Mouse (Mus musculus) MEL-GATA-1-ER (cell line): ENCODE data around the gene Zfp385a.

ENCODE experiments used
- DNase-seq: peaks from one replicate; pipeline ENCODE4 v3.0.0-alpha.2; 2012; ENCODE audit warnings: low read depth; ENCODE audit errors: extremely low read depth

The Zfp385a gene

DNA sequence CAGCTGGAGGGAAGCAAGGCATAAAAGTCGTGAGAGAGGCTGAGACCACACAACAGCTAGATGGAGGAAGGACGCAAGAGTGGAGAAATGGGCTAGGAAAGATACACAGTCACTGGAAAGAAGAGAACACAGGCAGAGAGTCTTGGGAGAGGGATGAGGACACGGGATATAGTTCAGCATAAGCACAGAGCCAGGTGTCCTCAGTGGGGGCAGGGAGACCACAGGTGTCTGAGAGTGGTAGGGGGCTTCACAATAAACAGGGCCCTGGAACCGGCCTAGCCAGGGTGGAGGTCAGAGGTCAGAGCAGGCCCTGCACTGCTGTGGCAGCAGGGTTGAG, 1.1 kb downstream of the Zfp385a start:
- DNase-seq, result no peak

DNA sequence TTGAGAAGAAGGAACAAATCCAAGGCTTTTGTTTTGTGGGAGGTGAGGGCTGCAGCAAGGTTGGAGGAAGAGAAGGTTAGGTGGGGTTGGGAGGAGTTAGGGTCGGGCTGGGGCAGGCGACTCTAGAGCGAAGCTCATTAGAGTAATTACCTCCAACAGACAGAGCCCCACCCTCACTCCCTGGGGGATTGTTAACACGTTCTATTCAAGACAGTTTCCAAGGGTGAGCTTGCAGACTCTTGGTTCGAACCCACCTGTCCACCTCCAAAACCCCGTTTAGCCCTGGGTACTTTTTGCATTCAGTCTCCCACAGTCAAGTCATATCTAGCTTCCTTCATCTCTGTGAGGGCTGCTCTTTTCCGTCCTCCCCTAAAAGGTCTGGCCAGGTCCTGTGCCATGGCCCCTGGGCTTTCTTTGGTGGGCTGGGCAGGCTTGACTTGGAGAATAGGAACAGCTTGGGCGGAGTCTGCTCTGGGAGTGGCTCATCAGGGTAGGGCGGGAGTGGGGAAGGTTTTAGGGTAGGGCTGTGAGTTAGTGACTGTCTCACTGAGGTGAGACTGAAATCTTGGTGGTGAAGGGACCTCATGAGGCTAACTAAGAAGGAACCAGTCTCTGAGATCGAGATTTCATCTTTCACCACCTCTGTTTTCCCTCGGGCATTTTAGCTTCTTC, 2.8 kb downstream of the Zfp385a start:
- no peak for DNase-seq

DNA sequence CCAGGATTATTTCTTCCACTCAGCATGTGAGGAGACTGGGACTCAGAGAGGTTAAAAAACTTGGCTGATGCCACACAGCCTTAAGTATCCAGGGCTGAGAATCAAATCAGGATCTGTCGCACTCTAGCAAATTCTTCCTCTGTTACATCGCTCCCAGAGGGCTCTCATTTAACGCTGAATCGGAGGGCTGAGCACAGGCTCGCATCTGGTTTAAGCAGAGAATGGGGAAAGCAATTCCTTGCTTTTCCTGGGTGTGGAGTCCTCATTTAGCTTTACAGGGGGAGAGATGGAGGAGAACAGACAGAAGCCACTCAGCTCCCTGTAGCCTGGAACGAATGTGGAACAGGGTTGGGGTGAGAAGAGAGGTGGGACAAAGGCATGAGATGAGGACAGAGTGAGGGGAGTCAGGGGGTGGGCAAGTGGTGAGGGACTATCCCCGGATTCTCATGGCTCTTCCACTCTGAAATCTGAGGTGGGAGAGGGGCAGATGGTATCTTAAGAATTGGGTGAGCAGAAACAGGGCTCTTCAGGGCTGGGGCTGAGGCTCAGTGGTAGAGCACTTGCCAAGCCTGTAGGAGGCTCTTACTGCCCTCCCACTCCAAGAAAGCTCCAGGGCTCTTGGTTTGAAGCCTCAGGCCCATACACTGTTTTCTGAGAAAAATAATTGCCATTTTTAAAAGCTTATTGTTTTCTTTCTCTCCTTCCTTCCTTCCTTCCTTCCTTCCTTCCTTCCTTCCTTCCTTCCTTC, 4.2 kb downstream of the Zfp385a start:
- no peak for DNase-seq

DNA sequence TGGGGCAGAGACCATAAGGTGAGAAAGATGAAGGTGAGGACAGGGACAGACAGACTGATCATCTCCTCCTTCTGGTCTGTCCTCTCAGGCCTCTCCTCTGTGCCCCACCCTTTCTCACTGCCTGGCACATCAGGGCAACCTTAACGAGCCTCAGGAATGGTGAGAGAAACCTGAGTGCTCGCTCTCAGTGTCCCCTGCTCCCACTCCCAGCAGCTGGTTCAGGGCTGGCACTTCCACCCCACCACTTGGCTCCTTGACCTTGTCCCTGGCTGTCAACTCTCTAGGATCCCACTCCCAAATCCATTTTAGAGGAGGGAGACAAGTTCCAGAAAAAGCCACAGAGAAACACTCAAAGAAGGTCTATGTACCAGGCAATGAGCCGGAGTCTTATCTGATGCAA, 4.9 kb downstream of the Zfp385a start:
- DNase-seq, result no peak

DNA sequence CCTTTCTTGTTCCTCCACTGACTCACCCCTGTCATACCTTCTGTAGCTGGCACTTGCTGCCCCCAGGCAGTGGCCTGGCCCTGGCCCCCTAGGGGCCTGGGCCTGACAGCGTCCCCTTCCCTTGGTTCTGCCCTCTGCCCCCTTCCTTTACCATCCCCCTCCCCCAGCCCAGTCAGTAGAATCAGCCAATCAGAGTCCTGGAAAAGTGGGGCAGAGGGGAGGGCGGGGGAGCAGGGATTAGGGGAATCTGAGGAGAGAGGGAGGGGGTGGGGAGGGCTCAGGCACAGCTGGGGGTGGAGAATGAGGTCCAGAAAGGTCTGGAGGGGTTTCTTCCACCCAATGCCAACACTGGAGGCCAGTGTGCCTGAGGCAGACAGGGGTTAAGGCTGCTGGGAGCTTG, 5.7 kb downstream of the Zfp385a start:
- DNase-seq, result no peak

DNA sequence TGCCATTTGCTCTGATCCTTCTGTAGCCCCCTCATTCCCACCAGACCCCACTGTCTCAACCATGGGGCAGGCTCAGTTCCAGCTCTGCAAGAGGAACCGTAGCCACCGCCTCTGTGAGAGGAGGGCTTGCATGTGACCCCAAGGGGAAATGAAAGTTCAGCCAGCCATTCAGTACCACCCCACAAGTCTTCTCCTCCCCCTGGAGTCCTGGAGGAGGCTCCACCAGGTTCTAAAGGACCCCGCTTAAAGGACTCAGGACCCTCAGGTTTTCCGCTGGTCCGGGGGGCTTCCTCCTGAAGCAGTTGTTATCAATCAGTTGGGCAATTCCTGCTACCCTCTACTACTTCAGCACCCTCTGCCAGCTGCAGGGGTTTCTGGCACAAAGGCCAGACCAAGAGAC, 6.2 kb downstream of the Zfp385a start:
- DNase-seq, result no peak

DNA sequence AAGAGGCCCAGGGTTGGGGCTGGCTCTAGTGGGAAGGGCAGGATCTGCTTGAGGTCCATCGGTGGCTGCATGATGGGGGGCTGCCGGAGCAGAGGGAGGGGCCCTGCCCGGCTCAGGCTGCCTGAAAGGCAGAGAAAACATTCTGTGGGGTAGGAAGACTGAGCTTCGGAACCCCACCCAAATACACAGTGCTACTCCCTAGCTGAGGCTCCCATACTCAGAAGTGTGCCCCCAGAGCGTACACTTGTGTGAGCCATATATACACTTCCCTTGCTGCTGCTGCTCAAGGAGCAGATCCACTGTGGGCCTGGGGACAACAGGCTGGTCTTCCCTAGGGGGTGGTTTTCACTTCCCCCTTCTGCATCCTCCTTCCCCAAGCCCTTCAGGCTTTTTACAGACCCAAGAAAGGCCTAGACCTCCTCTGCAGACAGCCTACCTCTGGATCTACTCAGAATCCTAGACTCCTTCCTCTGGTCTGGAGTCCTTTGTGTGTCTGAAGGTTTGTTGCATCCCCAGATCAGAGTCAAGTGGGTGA, 6.7 kb downstream of the Zfp385a start:
- DNase-seq, result no peak

DNA sequence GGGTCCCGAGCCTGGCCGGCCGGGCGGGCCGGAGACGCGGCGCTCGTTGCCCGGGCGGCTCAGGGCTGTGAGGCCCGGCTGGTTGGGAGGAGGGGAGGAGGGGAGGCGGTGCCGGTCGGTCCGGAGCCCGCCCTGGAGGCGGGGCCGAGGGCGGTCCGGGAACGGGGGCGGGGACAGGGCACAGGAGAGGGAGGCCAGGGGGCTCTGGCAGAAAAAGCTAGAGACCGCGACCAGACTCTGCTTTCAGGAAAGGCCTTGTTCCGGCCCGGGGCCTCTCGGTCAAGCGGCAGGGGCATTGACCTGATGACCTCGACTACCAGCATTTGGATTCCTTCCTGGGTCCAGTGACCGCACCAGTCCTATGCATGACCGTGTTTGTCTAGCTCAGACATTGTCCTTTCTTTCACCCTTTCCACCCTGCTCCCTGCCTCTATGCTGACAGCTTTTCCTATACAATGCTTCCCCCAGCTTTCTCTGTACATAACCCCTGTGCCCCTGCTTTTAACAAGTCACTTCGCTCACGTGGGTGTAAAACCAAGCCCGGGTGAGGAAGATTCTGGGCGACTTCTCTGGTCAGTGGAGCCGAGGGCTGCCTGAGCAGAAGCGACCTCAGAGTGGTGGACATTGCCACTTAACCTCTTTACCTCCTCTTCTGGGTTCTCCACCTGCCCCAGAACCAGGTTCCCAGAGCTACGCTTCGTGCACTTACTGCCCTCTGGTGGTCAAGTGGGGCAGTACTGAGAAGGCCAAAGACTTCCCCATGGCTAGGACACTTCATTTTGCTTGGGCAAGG, 16.2 kb downstream of the Zfp385a start:
- no peak for DNase-seq

DNA sequence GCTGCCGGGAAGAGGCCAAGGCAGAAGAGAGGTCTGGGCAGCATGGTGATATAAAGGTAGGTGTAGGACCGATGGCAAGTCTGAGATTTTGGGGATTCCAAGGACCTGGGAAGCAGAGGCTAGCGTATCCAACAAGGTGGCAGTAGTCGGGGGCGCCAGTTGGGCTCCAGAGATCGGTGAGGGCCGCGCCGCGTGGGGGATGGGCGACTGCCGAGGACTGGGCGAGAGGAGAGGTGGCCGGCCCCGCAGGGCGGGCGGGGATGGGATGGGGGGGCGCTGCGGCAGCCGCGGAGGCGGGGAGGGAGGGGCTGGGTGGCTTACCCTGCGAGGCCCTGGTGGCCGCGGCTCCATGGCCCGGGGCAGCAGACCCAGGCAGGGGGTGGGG, 16.8 kb downstream of the Zfp385a start:
- no peak for DNase-seq

DNA sequence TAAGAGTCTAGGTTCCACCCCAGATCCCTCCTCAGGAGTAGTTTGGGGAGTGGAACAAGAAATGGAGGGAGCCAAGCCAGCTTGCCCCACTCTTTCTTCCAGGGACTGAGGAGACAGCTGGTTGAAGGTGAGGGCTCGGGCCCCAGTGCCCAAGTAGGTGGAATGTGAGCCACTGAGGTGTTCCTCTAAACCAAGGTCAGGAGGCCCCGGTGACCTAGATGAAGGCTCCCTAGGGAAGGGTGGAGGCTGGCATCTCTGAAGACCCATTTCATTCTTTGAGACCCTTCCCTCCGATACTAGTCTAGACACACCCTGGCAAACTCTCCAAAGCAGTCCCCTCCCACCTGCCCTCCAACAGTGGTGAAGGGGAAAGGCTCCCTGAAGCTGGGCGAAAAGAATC, 17.5 kb downstream of the Zfp385a start:
- no peak for DNase-seq

DNA sequence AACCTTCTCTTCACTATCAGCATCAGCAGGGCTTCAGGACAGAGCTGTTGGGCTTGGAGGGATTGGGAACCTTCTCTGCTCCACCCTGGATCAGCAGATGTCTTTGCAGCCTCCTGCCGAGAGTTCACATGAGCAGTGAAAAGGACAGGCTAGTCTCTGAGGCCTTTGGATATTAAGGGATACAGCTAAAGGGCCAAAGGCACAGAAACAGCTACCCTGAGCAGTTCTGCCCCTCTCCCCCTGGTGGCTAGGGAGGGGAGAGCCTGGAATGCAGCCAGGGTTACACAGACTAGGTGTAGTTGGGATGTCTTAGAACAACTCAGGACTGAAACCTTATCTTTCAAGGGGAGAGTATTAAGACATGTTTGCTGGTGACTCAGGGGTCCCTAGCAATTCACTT, 18.8 kb downstream of the Zfp385a start:
- DNase-seq, result no peak

DNA sequence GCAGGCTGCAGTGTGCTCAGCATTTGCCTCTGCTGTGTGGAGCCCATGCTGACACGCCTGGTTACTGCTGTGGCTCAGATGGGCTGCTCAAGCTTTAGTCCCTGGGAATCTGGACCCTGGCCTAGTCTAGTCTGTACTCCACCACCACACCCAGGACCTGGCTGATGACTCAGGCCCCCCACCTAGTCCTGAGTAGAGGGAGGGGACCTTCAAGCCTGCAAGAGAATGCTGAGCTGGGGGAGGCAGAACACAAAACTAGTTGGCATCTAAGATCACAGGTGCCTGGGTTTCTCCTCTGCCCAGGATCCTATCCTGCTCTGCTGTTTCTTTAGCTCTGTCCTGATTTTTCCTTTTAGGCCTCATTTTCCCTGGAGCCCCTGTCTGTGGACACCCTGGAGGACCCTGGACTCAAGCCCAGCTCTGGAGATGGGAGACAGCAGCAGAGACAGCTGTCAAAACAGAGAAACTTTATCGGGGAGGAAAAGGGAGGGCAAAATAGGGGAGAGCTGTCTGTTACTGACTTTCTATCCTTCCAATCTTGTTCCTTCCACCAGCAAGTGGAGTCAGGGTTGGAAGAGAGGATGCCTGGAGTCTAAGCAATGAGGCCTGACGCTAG, 21.6 kb downstream of the Zfp385a start:
- DNase-seq, result no peak

DNA sequence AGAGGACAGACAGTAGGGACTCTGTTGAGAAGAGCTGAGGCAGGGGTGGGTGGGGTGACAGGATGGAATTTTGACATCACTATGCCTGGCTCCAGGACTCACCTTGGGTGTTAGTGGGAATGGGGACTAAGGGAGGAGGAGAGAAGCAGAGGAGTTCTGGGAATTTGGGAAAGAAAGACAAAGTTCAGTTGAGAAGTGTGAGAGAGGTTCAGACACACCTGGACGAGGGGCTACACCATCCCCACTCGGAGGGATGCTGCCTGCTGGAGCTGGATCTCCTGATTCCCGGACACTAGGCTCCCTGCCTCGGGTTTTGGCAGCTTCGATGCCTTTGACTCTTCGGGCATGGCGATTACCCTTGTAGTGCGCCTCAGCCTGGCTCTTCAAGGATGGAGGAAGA, 22.2 kb downstream of the Zfp385a start:
- DNase-seq, result no peak

DNA sequence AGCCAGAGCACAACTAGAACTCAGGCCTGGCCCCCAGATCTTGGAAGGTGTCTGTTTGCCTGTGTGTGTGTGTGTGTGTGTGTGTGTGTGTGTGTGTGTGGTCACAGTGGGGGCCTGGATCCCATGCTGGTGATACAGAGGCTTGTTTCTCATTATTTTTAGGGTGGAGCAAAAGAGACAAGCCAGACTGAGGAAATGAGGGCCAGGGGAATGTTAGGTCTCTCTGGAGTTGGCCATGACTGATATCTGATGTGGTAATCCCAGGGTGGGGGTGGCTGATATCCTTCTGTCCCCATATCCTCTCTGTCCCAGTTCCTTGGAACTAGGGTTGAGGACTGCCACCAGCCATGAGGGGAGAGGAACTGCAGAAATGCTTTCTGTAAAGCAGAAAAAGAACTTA, 22.8 kb downstream of the Zfp385a start:
- no peak for DNase-seq

DNA sequence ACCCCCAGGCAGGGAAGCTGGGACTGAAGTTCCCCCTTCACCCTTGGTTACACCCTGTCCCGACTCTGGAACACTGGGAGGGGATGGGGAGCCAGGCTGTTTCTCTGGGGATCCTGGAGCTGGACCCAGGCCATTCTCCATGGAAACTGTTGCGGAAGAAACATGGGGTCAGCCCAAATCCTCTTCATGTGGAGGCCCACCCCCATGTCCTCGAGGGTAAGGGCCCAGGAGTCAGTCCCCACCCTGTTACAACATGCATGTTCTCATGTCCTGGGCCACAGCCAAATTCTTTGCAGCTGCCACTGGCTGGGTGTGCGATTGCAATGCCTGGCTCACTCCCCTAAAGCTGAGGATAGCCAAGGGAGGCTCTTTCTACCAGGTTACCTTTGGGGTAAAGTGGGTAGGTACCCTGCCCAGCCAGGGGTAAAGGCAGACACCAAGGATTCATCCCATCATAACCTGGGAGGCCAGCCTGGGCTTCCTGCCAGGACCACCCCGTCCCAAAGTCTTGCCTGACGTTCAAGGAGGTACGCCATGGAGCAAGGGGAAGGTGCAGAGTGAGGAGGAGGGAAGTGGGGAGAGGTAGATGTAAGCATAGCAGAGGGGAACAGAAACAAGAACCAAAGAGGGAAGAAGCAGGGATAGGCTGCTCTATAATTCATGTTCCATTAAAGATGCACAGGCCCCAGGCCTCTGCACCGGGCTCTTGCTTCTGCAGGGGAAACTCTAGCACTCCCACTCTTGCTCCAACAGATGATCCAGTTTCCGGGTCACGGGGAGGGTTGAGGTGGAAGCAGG, 23.7 kb downstream of the Zfp385a start:
- DNase-seq, result no peak

DNA sequence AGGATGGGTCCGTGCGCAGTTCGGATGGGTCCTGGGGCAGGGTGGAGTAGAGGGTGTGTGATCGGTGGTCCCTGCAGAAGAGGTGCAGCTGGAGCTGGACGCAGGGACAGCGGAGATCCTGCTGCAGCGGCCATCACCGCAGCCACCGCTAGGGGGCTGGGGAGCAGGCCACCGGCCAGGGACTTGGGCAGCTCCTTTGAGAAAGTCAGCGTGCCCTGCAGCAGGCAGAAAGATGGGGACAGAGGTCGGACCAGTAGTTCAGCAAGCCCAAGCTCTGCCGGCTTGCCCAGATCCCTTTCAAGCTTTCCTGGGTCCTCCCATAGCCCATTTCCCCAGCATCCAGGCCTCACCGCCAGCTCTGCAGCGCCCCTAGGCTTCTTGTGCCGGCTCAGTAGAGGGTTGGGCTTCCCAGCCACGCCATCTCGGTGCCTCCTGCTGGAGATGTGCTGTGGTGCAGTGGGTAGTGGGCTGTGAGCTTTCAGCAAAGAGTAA, 24.8 kb downstream of the Zfp385a start:
- DNase-seq, result no peak

DNA sequence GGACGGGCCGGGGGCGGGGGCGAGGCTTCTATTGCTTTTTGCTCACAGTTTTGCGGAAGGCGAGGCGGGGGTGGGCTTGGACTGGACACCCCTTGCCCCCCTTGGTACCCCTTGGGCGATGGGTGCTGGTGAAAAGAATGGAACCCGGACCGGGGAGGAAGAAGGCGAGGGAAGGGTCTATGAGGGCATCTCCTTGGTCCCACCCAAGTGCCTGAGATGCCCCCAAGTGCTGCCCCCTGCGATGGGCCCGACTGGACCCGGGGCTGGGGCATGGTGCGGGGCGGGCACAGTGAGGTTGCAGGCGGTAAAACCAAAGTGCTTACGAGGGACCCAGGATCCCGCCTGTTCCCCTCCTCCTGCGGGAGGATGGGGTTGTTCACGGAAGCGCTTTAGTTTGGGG, 25.7 kb downstream of the Zfp385a start:
- DNase-seq, result no peak

DNA sequence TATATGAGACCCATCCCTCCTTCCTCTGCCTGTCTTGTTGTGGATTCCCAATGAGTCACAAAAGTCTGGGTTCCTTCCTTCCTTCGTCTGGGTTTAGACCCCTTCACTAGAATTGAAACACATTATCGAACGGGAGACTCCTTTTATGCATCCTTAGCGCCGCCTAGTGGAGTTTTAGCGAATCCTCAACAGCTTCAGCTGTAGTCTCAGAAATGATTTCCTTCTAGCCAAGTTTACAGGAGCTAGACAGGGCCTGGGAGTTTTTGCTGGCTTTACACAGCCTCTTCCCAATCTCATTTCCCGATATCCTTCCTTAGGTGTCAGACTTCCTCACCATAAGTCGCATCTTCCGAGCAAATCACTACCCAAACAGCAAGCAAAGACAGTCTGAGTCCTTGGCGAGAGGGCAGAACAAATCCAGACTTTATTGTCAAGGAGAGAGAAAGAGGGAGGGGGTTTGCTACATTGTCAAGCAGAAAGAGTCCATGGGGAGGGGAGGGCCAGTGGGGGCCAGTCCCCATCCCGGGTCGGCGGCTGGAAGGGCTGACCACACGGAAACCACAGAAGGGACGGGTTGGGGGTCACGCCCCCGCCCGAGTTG, 26.3 kb downstream of the Zfp385a start:
- DNase-seq, result no peak

DNA sequence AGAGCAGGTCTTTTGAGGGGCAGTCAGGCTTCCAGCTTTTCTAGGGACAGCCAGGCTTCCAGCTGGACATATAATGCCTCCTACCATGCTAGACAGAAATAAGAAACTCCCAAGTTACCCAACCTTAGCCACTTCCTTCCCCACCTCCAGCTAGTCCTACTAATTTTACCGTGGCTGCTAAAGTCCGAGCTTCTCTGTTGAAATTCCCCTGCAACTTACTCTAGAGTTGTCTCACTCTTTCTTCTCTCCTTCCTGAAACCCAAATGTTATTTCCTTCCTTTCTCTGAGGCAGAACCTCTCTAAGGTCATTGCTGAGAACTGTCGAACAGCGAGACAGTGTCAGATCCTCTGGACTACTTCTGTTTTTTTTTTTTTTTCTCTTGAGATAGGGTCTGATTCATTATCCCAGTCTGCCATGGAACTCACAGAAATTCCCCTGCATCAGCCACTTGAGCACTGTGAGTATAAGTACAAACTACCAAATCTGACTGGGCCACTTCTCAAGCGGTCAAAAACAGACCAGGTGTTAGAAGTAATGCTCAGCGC, 29.5 kb downstream of the Zfp385a start, which contains the start of gene Gpr84:
TSS of gene Gpr84 (minus strand) at position 248 of the 546 bp plus-strand sequence.
- DNase-seq, result no peak
